Mouse (Mus musculus): ENCODE data around the gene Thbs2.

The Thbs2 gene

GRCm38 (mm10) chr17:14693994-14694374 is at the start of gene Thbs2:
Gene Thbs2, minus strand, starts transcription at chr17:14694235.
- ChIA-PET CTCF (no interaction called here), POLR2A (interaction anchor here in 2 of 4 experiments (1.1 to 2.4 kb wide), 4 partner anchors 8 to 124 kb away, joined by 3 to 20 read pairs (median 6); no protein-coding TSS in a partner anchor)

GRCm38 (mm10) chr17:14735493-14736004 is 41.5 kb upstream of the Thbs2 start:
- ChIA-PET POLR2A (no interaction called here), CTCF (interaction anchor here in 1 of 4 experiments (0.7 kb wide), 1 partner anchor 529 kb away, joined by 3 read pairs; no protein-coding TSS in a partner anchor)

- CTCF ChIA-PET = interaction anchor here in 1 of 4 experiments (0.7 kb wide), 1 partner anchor 158 kb away, joined by 3 read pairs; no protein-coding TSS in a partner anchor
- POLR2A ChIA-PET = no interaction called here
Measured at GRCm38 (mm10) chr17:14734380-14734779, 40.3 kb upstream of the Thbs2 start.

GRCm38 (mm10) chr17:14733941-14734340 is 39.9 kb upstream of the Thbs2 start:
- POLR2A ChIA-PET = no interaction called here
- CTCF ChIA-PET = interaction anchor here in 1 of 4 experiments (0.7 kb wide), 1 partner anchor 158 kb away, joined by 3 read pairs; no protein-coding TSS in a partner anchor

- CTCF ChIA-PET = interaction anchor here in 1 of 4 experiments (0.6 kb wide), 1 partner anchor 187 kb away, joined by 7 read pairs; no protein-coding TSS in a partner anchor
Measured at GRCm38 (mm10) chr17:14733027-14733426, 39.0 kb upstream of the Thbs2 start.

GRCm38 (mm10) chr17:14730629-14731028 is 36.6 kb upstream of the Thbs2 start:
- ChIA-PET CTCF (no interaction called here), POLR2A (no interaction called here)

More at GRCm38 (mm10) chr17:14733027-14733426, 39.0 kb upstream of the Thbs2 start:
- POLR2A ChIA-PET = interaction anchor here in 1 of 4 experiments (1.0 kb wide), 1 partner anchor 55 kb away, joined by 3 read pairs; no protein-coding TSS in a partner anchor

GRCm38 (mm10) chr17:14727481-14727880 is 33.4 kb upstream of the Thbs2 start:
- ChIA-PET POLR2A (interaction anchor here in 1 of 4 experiments (1.3 kb wide), 1 partner anchor 91 kb away, joined by 3 read pairs; no protein-coding TSS in a partner anchor), CTCF (no interaction called here)

- POLR2A ChIA-PET = interaction anchor here in 1 of 4 experiments (0.6 kb wide), 1 partner anchor 24 kb away, joined by 3 read pairs; no protein-coding TSS in a partner anchor
- CTCF ChIA-PET = no interaction called here
Measured at GRCm38 (mm10) chr17:14724786-14725185, 30.8 kb upstream of the Thbs2 start.

- ChIA-PET POLR2A (interaction anchor here in 1 of 4 experiments (0.6 kb wide), 1 partner anchor 15 kb away, joined by 3 read pairs; no protein-coding TSS in a partner anchor), CTCF (no interaction called here)
Measured at GRCm38 (mm10) chr17:14721325-14721724, 27.3 kb upstream of the Thbs2 start.

GRCm38 (mm10) chr17:14720912-14721311 is 26.9 kb upstream of the Thbs2 start:
- ChIA-PET CTCF (no interaction called here), POLR2A (interaction anchor here in 1 of 4 experiments (0.6 kb wide), 1 partner anchor 15 kb away, joined by 3 read pairs; no protein-coding TSS in a partner anchor)

- ChIA-PET POLR2A (no interaction called here), CTCF (no interaction called here)
Measured at GRCm38 (mm10) chr17:14720227-14720626, 26.2 kb upstream of the Thbs2 start.

GRCm38 (mm10) chr17:14718801-14719200 is 24.8 kb upstream of the Thbs2 start:
- ChIA-PET CTCF (no interaction called here), POLR2A (interaction anchor here in 1 of 4 experiments (0.7 kb wide), 1 partner anchor 48 kb away, joined by 3 read pairs; no protein-coding TSS in a partner anchor)

- POLR2A ChIA-PET = no interaction called here
Measured at GRCm38 (mm10) chr17:14714782-14715181, 20.7 kb upstream of the Thbs2 start.

GRCm38 (mm10) chr17:14714374-14714773 is 20.3 kb upstream of the Thbs2 start:
- ChIA-PET POLR2A (no interaction called here), CTCF (no interaction called here)

More at GRCm38 (mm10) chr17:14714782-14715181, 20.7 kb upstream of the Thbs2 start:
- CTCF ChIA-PET = no interaction called here

GRCm38 (mm10) chr17:14711784-14712183 is 17.7 kb upstream of the Thbs2 start:
- CTCF ChIA-PET = no interaction called here
- POLR2A ChIA-PET = interaction anchor here in 1 of 4 experiments (0.6 kb wide), 1 partner anchor 1999 kb away, joined by 3 read pairs; no protein-coding TSS in a partner anchor

GRCm38 (mm10) chr17:14711032-14711431 is 17.0 kb upstream of the Thbs2 start:
- POLR2A ChIA-PET = no interaction called here

GRCm38 (mm10) chr17:14706066-14706465 is 12.0 kb upstream of the Thbs2 start:
- ChIA-PET POLR2A (interaction anchor here in 1 of 4 experiments (0.7 kb wide), 1 partner anchor 15 kb away, joined by 3 read pairs; no protein-coding TSS in a partner anchor), CTCF (no interaction called here)

More at GRCm38 (mm10) chr17:14711032-14711431, 17.0 kb upstream of the Thbs2 start:
- CTCF ChIA-PET = interaction anchor here in 1 of 4 experiments (0.7 kb wide), 1 partner anchor 42 kb away, joined by 3 read pairs; no protein-coding TSS in a partner anchor

GRCm38 (mm10) chr17:14705466-14705865 is 11.4 kb upstream of the Thbs2 start:
- ChIA-PET POLR2A (interaction anchor here in 1 of 4 experiments (0.7 kb wide), 1 partner anchor 152 kb away, joined by 3 read pairs; no protein-coding TSS in a partner anchor), CTCF (no interaction called here)

- ChIA-PET POLR2A (no interaction called here), CTCF (no interaction called here)
Measured at GRCm38 (mm10) chr17:14703771-14704170, 9.7 kb upstream of the Thbs2 start.

GRCm38 (mm10) chr17:14703268-14703667 is 9.2 kb upstream of the Thbs2 start:
- ChIA-PET POLR2A (no interaction called here), CTCF (no interaction called here)

- ChIA-PET CTCF (interaction anchor here in 1 of 4 experiments (0.7 kb wide), 1 partner anchor 216 kb away, joined by 3 read pairs; no protein-coding TSS in a partner anchor), POLR2A (no interaction called here)
Measured at GRCm38 (mm10) chr17:14702701-14703100, 8.7 kb upstream of the Thbs2 start.

All from embryonic stem cell, embryonic (primary cell).